Mouse (Mus musculus) myocyte (in vitro differentiated cells): ENCODE results near the gene Selenon.

ENCODE experiments used
- CEBPB ChIP-seq: IDR thresholded peaks from 2 replicates; pipeline ENCODE4 v1.6.1; 2011; ENCODE audit warnings: mild to moderate bottlenecking, moderate library complexity; ENCODE audit not compliant: poor library complexity, insufficient read depth, severe bottlenecking
- E2F4 ChIP-seq: IDR thresholded peaks from one replicate; pipeline ENCODE4 v1.6.1; 2011; ENCODE audit warnings: mild to moderate bottlenecking, control low read depth, moderate library complexity; ENCODE audit not compliant: insufficient read depth
- MAX ChIP-seq: IDR thresholded peaks from one replicate; pipeline ENCODE4 v1.6.1; 2011; ENCODE audit warnings: low read depth, mild to moderate bottlenecking, control low read depth
- MYOD1 ChIP-seq, 3 experiments: IDR thresholded peaks; one replicate each; pipeline ENCODE4 v1.6.1; 2011; ENCODE audit warnings: control low read depth in 2 of 3, low read depth in 2 of 3, mild to moderate bottlenecking in 2 of 3, moderate library complexity in 1 of 3; ENCODE audit not compliant: insufficient read length in 2 of 3, control insufficient read depth in 1 of 3
- MYOG ChIP-seq, 3 experiments: IDR thresholded peaks; one replicate each; pipeline ENCODE4 v1.6.1; 2011; ENCODE audit warnings: control low read depth in 2 of 3, low read depth in 2 of 3, mild to moderate bottlenecking in 2 of 3; ENCODE audit not compliant: insufficient read length in 2 of 3, control insufficient read depth in 1 of 3, insufficient read depth in 1 of 3
- POLR2A ChIP-seq: IDR thresholded peaks from one replicate; pipeline ENCODE4 v1.6.1; 2011; ENCODE audit warnings: low read depth, mild to moderate bottlenecking, control low read depth, moderate library complexity; ENCODE audit not compliant: insufficient read length
- SRF ChIP-seq: IDR thresholded peaks from one replicate; pipeline ENCODE4 v1.6.1; 2011; ENCODE audit warnings: low read depth; ENCODE audit not compliant: control insufficient read depth, insufficient read length
- TCF12 ChIP-seq: IDR thresholded peaks from one replicate; pipeline ENCODE4 v1.6.1; 2011; ENCODE audit warnings: mild to moderate bottlenecking, control low read depth; ENCODE audit not compliant: poor library complexity, insufficient read depth, severe bottlenecking
- USF1 ChIP-seq: IDR thresholded peaks from one replicate; pipeline ENCODE4 v1.6.1; 2011; ENCODE audit warnings: low read depth, mild to moderate bottlenecking, control low read depth, moderate library complexity

DNA sequence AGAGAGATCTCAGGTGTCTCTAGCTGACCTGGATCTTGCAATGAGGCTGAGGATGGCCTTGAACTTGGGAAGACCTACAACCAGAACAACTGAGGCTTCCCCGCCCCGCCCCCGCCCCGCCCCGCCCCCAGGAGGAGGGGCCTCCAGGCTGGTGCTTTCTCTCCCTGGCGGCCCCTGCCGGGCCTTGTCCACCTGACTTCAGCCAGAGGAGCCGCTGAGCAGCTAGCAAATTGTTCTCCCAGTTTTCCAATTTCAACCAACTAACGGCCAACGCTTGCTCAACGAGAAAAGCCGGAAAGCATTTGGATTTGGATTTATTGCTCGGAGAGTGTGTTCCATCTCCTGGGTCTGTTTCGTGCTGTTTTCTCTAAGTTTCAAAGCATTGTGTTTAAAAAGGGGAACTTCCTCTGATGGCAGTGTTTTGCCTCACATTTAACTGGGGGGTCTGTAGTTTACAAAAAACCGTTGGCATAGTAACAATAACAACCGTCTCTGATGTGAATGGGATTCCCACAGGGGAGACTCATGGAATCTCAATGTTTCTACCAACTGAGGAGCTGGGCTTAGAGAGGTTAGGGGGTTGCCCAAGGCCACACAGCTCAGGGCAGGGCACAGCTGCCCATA lies 5.8 kb upstream of the Selenon start:
- TF ChIP-seq E2F4: no peak
- TF ChIP-seq POLR2A: no peak
- TF ChIP-seq MAX: no peak
- TF ChIP-seq TCF12: no peak
- TF ChIP-seq CEBPB: no peak
- TF ChIP-seq MYOD1 (IDR thresholded peaks at IDR 0.05; ENCODE audit: control insufficient read depth in 1 of 3, insufficient read length in 2 of 3, low read depth in 2 of 3): no peak
- TF ChIP-seq MYOG (IDR thresholded peaks at IDR 0.05; ENCODE audit: control insufficient read depth in 1 of 3, insufficient read depth in 1 of 3, insufficient read length in 2 of 3, low read depth in 2 of 3): no peak
- TF ChIP-seq USF1: no peak
- no peak for TF ChIP-seq SRF
